Mouse (Mus musculus): ENCODE data around the gene Sox1.

Sox1 gene

GRCm38 (mm10) chr8:12389801-12390639 lies 5.1 kb upstream of the Sox1 start:
- no peak for DNase-seq

GRCm38 (mm10) chr8:12390640-12391365 lies 4.3 kb upstream of the Sox1 start:
- DNase-seq = no peak

DNA sequence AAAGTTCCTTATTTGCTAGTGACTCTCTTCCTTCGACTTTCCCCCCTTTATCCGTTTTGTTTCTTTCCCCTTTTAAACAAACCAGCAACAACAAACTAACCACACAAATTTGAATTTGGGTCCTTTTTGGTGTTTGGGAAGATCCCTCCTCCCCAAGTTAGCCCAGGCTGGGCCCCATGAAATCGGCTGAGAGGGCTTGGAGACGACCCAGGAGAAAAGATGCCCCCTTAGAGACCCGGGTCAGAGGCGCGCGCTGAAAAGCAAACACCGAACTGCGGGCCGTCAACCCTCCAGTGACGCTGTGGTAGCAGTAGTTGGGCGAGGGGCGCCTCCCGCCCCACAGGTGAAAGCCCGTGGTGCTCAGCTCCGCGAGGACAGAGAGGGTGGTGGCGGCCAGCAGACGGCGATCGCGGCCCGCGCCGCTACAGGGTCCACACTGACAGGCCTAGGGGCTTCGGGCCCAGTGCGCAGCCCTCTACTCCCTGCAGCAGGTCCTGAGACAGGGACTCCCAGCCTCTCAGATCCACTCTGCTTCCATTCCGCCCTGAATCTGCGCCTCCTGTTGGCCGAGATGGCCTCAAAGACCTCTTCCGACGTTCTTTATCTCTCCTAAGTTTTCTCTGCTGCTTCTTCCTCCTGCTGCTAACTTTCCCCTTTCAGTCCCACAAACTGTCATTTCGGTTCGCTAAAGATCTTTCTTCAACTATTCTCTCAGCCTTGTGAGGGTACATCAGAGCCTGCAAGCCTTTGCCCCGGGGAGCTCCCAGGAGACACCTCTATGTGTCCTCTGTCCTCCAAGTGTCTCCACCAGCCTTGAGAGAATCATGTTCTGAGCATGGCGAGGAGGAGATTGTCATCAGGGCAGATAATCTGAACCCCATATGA lies 3.5 kb upstream of the Sox1 start:
- no peak for DNase-seq

DNA sequence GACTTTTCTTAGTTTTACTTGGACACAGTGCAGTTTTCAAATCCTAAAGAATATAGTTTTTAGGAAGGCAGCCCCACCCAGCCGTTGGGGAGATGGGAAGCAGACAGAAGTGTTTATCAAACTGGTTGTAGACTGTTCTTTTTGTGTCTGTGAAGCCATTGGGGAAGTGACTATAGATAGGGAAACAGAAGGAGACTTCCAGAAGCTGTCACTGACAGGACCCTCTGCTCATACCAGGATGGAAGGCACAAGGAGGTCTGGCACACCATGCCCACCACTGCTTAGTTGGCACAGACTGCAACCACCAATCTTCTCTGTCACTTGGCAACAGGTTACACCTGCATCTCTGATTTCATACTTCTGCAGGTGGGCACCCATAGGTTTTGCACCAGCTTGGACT lies 2.3 kb upstream of the Sox1 start:
- no peak for DNase-seq

DNA sequence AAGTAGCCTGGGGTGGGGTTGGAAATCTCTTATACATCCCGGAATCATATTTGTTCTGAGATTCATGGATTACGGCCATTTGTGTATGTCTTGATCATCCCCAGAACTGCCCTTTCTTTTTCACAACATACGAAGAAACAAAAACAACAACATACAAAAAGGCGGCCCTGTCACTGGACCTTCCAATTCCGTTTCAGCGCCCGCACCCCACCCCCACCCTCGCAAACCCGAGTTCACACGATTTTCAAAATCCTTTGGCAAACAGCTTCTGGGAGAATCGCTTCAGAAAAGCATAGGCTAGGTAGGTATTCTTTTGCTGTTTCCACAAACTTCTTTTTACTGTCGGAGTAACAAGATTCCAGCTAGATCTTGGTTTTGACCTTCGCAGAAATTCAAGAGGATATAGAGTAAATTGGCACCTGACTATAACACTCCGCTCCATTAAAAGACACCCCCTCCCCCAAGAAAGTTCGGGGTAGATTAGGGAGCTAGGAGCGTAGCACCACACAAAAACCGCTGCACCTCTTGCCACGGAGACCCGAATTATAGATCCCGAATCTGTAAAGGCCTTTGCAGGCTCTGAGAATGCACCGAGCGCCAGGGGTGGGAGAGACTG lies 602 bp upstream of the Sox1 start:
- DNase-seq = no peak

DNA sequence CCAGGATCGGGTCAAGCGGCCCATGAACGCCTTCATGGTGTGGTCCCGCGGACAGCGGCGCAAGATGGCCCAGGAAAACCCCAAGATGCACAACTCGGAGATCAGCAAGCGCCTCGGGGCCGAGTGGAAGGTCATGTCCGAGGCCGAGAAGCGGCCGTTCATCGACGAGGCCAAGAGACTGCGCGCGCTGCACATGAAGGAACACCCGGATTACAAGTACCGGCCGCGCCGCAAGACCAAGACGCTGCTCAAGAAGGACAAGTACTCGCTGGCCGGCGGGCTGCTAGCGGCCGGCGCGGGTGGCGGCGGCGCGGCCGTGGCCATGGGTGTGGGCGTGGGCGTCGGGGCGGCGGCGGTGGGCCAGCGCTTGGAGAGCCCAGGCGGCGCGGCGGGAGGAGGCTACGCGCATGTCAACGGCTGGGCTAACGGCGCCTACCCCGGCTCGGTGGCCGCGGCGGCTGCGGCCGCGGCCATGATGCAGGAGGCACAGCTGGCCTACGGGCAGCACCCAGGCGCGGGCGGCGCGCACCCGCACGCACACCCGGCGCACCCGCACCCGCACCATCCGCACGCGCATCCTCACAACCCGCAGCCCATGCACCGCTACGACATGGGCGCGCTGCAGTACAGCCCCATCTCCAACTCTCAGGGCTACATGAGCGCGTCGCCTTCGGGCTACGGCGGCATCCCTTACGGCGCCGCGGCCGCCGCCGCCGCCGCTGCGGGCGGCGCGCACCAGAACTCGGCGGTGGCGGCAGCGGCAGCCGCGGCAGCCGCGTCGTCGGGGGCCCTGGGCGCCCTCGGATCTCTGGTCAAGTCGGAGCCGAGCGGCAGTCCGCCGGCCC lies 1.6 kb downstream of the Sox1 start:
- DNase-seq = no peak

- no peak for DNase-seq
Observed at GRCm38 (mm10) chr8:12397346-12397925, 2.3 kb downstream of the Sox1 start.

DNA sequence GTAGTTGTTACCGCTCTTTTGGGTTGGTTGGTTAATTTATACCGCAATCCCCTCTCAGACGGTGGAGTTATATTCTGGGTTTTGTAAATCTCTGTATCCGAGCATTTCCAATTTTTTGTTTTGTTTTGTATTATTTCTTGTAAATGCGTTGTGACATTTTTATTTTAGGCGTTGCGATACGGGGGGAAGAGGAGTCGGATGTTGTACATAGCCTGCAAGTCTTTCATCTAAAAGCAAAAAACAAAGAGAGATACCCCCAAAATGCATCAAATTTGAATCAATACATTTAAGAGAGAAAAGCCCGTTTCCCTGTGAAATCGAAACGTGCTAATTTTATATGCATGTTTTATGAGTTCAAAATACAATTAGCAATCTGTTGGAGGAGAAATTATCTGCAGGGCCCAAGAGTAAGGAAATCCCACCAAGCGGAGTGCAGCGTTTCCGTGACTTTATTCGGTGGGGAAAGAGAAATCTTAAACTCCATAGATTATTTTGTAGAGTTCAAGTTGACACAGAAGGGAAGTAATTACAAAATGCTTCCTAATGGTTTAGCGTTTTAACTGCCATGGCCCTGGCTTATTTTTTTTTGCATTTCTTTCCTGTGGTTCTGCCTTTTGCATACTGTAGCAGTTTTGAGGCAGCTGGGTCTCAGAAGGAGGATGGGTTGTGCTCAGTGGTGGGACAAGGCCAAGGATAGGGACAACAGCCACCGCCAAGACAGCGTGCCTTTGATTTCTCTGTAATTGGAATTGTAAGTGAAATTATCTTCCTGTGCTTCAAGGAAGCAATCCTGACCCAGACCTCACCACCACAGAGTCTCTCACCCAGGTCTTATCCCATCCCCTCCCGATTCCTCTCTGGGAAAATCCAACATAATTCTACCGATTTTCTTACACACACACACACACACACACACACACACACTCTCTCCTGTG lies 3.2 kb downstream of the Sox1 start:
- DNase-seq = no peak

DNA sequence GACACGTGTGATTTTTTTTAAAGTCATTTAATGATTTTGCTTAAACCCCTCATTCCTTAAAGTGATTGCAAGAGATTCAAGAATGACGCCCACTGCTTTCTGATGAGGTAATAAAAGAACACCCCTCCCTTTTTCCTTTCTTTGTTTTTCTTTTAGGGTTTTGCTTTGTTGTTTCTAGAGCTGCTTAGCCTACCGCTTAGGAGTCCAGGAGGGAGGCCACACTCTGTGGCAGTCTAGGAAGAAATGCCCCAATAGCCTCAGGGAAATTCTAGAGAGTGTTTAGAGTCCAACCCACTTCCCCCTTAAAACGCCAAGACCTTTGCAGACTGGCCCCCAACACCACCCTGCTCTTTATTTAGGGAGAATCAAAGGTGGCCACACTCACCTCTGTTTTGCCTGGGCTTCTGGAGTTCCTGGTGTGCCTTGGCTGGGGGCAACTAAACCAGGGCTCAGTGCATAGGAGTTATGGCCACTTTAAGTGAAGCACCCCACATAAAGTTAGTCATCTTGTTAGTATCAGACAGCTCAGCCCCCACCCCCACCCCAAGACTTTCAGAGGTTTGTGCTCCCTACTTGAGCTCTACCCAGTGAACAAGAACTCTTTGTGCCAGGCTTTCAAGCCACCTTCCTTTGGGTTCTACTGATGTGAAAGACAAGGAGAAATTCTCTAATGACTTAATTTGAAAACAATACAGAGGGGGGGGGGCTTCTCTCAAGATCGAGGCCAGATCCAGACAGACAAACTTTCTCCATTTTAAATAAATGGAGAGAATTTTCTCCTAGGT lies 4.5 kb downstream of the Sox1 start:
- DNase-seq = no peak

DNA sequence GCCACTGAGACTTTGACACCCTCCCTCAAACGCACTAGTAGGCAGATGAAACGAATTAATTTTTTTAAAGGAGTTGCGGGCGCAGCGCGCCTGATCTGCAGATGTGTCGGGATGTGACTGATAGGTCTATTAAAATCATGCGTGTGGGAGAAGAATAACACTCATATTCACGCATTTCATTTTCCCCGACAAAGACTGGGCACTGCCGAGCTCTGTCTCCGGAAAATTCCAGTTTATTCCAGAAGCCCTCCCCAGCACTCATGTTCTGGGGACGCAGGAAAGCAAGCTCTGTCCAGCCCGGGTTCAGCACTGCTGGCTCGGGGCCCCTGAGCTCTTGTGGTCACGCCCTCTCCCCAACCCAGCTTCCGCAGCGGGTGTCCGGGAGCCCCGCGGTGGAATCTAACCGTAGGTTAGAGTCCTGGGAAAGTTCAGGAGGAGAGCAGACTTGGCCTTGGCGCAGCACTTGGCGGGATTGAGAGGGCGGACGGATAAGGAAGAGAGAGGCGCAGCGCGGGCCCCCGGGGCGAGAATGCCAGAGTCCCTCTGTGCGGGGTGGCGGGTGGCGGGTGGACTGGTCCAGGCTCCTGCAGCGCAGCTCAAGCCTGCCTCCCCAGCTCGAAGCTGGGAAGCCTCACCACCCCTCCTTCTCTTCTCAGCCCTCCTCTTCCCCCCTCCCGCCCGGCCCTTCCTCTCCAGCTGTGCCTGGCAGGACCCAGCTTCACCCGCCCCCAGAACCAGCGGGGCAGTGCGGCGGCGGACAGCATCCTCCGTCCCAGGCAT lies 5.7 kb downstream of the Sox1 start:
- no peak for DNase-seq

- no peak for DNase-seq
Observed at GRCm38 (mm10) chr8:12401391-12402270, 6.5 kb downstream of the Sox1 start.

GRCm38 (mm10) chr8:12402709-12403108 lies 7.6 kb downstream of the Sox1 start:
- no peak for DNase-seq

DNA sequence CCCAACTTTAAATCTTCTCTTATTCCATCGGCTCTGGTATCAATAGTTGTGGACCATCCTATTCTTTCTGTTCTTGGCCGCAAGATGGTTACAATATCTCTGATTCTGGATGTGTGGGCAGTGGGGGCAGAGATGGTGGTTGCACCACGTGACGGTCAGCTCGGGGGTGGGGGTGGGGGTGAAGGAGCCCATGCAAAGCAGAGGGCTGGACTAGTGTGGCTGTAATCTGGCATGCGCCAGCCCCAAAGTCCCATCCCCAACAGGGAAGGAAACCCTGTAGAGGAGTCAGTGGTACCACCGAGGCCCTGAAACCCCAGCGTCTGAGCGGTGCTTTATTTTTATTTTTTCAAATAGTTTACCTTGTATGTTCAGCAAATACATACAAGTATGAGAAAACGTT lies 12.9 kb downstream of the Sox1 start:
- DNase-seq = no peak

DNA sequence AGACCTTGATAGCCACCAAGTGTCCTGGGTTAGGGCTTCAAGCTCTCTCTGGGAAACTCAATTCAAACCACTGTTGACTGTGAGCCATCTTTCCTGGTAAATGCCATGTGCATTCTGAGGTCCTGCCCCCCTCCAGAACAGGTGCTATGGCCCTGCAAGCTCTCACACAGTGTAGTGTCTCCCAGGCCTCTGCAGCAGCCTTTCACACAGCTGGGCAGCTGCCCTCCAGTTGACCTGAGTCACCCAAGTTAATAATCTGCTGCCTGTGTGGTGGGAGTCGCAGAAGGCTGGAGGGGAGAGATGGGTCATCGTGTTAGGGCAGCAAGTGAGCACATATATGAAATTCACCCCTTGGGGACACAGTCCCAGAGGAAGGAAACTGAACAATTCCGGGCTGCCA lies 14.9 kb downstream of the Sox1 start:
- DNase-seq = no peak

GRCm38 (mm10) chr8:12417056-12417455 lies 22.0 kb downstream of the Sox1 start:
- no peak for DNase-seq

- DNase-seq = no peak
Observed at GRCm38 (mm10) chr8:12420537-12420936, 25.4 kb downstream of the Sox1 start.

DNA sequence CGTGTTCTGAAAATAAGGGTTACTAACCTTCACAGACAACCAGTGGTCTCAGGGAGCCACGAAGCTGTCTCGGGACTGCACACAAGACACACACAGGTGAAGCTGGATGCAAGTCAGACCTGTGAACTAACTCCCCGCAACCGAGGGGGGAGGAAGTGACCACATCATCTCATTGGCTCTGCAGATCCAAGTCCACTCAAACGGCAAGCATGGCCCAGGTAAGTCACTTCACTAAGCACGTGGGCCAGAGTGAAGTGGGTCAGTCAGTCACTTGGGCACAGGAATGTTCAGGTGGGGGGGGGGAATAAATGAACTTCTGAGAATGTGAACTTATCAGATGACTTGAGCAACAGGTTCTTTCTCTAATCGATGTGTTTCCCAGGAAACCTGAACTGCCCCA lies 30.8 kb downstream of the Sox1 start:
- DNase-seq = no peak

GRCm38 (mm10) chr8:12427346-12427745 lies 32.3 kb downstream of the Sox1 start:
- no peak for DNase-seq

Data from kidney, adult 18-20 months (tissue).